In the genomic region with DNA sequence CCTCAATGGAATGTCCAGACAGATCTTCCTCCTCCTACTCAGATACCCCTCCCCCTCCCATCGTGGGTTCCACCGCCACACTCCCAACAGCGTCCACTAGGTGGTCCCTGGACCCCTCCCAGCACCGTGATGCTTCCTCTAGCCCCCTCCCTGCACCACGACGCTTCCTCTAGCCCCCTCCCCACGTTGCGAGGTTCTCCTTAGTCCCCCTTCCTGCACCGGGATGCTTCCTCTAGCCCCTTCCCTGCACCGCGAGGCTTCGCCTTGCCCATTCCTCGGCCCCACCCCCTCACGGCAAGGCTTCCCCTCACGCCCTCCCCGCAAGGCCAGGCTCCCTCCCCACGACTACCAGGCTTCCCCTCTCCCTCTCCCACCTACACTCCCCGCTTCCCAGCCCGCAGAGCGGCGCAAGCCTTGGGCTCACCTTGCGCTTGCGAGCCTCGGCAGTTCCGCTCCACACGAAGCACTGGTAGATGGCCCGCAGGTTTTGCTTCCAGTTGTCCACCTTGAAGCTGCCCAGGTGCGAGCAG, we compare ENCODE assay signal across 7 mouse cellular contexts. TPM values are rescaled to one million over a fixed set of nuclear protein-coding genes. Genes with fewer than 3 reads are reported as not detected.
DNase-seq lines count a peak whose midpoint lies in the region; ATAC-seq and TF ChIP-seq lines count a peak whose summit lies in the region.

No protein-coding gene starts in this region.

- H3K79me2 ChIP-seq in CH12.LX (replicated peaks; ENCODE audit: control insufficient read depth, extremely low read depth, insufficient read depth, poor library complexity, severe bottlenecking) (peaks cover 41% of the 10 kb centered on the region), macrophage (ENCODE audit: inconsistent target) (peaks cover 53% of the 10 kb centered on the region)

- CTCF ChIA-PET in Patski (lab: Charles Lee): no interaction called here

- no peak for TF ChIP-seq EP300 in CH12.LX (IDR thresholded peaks at IDR 0.05; ENCODE audit: low read length)

- POLR2A ChIA-PET in Patski (lab: Charles Lee): interaction anchor here (0.8 kb wide), 1 partner anchor 89 kb away, joined by 6 read pairs; no protein-coding TSS in a partner anchor

- H3K36me3 ChIP-seq in CH12.LX (replicated peaks in 1 of 2; ENCODE audit: control insufficient read depth in 1 of 2, insufficient read depth in 1 of 2, low read length in 1 of 2) (peaks cover 0 to 25% of the 10 kb centered on the region in 2 experiments), macrophage (ENCODE audit: inconsistent target) (no peaks in the 10 kb centered on the region)

- TF ChIP-seq POLR2A in CH12.LX (IDR thresholded peaks at IDR 0.05; ENCODE audit: low read depth, low read length): no peak

- H3K9ac ChIP-seq in CH12.LX (ENCODE audit: insufficient read depth, low read depth): peak overlapping the region; percentile 75

- peak overlapping the region; percentile 91 for H3K4me2 ChIP-seq in CH12.LX (ENCODE audit: insufficient read depth, low read depth, poor library complexity, severe bottlenecking)

- no peaks in the 10 kb centered on the region for H3K9me3 ChIP-seq in CH12.LX (replicated peaks; ENCODE audit: low read length)

- H3K4me1 ChIP-seq in CH12.LX (ENCODE audit: control insufficient read depth in 1 of 2, insufficient read depth in 2 of 2): peaks cover 9 to 46% of the 10 kb centered on the region in 2 experiments

- ATAC-seq in Patski: peak; percentile 19

- H3K27ac ChIP-seq in CH12.LX (ENCODE audit: insufficient read depth, low read depth): peak overlapping the region; percentile 63
- H3K27ac ChIP-seq in macrophage: peak overlapping the region; percentile 15; the same call in 1 of the 2 replicates

- TF ChIP-seq RAD21 in CH12.LX (IDR thresholded peaks at IDR 0.05; ENCODE audit: low read depth, low read length): no peak

- H3K27me3 ChIP-seq in CH12.LX (replicated peaks): no peaks in the 10 kb centered on the region
- peaks cover 5% of the 10 kb centered on the region for H3K27me3 ChIP-seq in Patski

- under 1% methylated on average over 24 of the region's 28 CpGs for WGBS in macrophage (ENCODE audit: missing documents)

- in situ Hi-C loops in CH12.LX (cut with MboI; ENCODE audit: low pct_ligation_motif_present, low pct_unique_long_range_greater_than_20kb, low sequenced_read_pairs) (no loop called here), Patski (cut with MboI; ENCODE audit: low pct_unique_long_range_greater_than_20kb) (no loop called here)

- DNase-seq in CH12.LX (ENCODE audit: extremely low read depth) (peak; percentile 64), Patski (ENCODE audit: low read depth, low spot score) (no peak)
- DNase-seq in embryo, embryonic 11.5 days (ENCODE audit: low read depth, low spot score): peak; percentile 78
- DNase-seq in heart, postnatal 4 days: peak; percentile 75
- peak; percentile 27 to 42 for DNase-seq in left cerebral cortex, adult 18-20 months (ENCODE audit: low spot score in 2 of 2)
- DNase-seq in right cerebral cortex, postnatal 4 days: peak; percentile 84

- dilution Hi-C loops in CH12.LX (cut with MboI; ENCODE audit: extremely low pct_ligation_motif_present, extremely low pct_unique_long_range_greater_than_20kb, low sequenced_read_pairs): no loop called here

- TF ChIP-seq CTCF in CH12.LX (conservative IDR thresholded peaks at IDR 0.05 in 1 of 2, IDR thresholded peaks at IDR 0.05 in 1 of 2; ENCODE audit: low read depth in 2 of 2, low read length in 2 of 2) (peak; percentile 45 to 56; a peak in 3 of 4 replicates), Patski (IDR thresholded peaks at IDR 0.05) (no peak)

- H3K4me3 ChIP-seq in CH12.LX (replicated peaks in 1 of 3; ENCODE audit: low read depth in 2 of 3, low read length in 2 of 3, poor library complexity in 1 of 3) (peak overlapping the region; percentile 92 to 97 (median 96)), macrophage (ENCODE audit: inconsistent target) (peak overlapping the region; percentile 67)

TF ChIP-seq in CH12.LX, 34 proteins besides CTCF, POLR2A, EP300 and RAD21 (continues in another document):
- TF ChIP-seq USF2 (conservative IDR thresholded peaks at IDR 0.05; ENCODE audit: low read depth, low read length) (no peak), MYC (IDR thresholded peaks at IDR 0.05; ENCODE audit: low read depth, low read length) (0 out of 2 replicates have a peak, but pooled peaks have one; percentile 24), BHLHE40 (IDR thresholded peaks at IDR 0.05; ENCODE audit: low read depth, low read length) (no peak), MXI1 (IDR thresholded peaks at IDR 0.05; ENCODE audit: low read depth, low read length) (no peak), CHD1 (IDR thresholded peaks at IDR 0.05; ENCODE audit: low read depth, low read length) (no peak; the same call in 1 of the 2 replicates), PAX5 (IDR thresholded peaks at IDR 0.05; ENCODE audit: low read length) (no peak), SMC3 (IDR thresholded peaks at IDR 0.05; ENCODE audit: low read depth, low read length) (peak; percentile 12; the same call in 1 of the 2 replicates), NELFE (IDR thresholded peaks at IDR 0.05; ENCODE audit: low read depth, low read length) (no peak), USF1 (IDR thresholded peaks at IDR 0.05; ENCODE audit: low read depth, low read length) (no peak), RCOR1 (conservative IDR thresholded peaks at IDR 0.05; ENCODE audit: low read depth, low read length) (no peak; the same call in 1 of the 2 replicates), ZKSCAN1 (IDR thresholded peaks at IDR 0.05; ENCODE audit: borderline replicate concordance, low read depth, low read length) (no peak), KAT2A (IDR thresholded peaks at IDR 0.05; ENCODE audit: insufficient replicate concordance, low read length) (no peak), ELF1 (IDR thresholded peaks at IDR 0.05; ENCODE audit: low read depth, low read length) (no peak), MAZ (IDR thresholded peaks at IDR 0.05; ENCODE audit: low read depth, low read length) (0 out of 2 replicates have a peak, but pooled peaks have one; percentile 72), ZC3H11A (IDR thresholded peaks at IDR 0.05; ENCODE audit: low read depth, low read length) (no peak), ZMIZ1 (IDR thresholded peaks at IDR 0.05; ENCODE audit: low read depth, low read length) (no peak), ZNF384 (IDR thresholded peaks at IDR 0.05; ENCODE audit: low read depth, low read length) (no peak), JUN (IDR thresholded peaks at IDR 0.05; ENCODE audit: insufficient read depth, low read depth, low read length) (no peak), TBP (conservative IDR thresholded peaks at IDR 0.05; ENCODE audit: low read depth, low read length) (no peak), SIN3A (IDR thresholded peaks at IDR 0.05; ENCODE audit: low read length) (peak; percentile 85; the same call in 1 of the 2 replicates), MEF2A (IDR thresholded peaks at IDR 0.05; ENCODE audit: borderline replicate concordance, low read depth, low read length) (no peak), TCF12 (IDR thresholded peaks at IDR 0.05; ENCODE audit: low read depth, low read length) (0 out of 2 replicates have a peak, but pooled peaks have one; percentile 6), POLR2AphosphoS2 (IDR thresholded peaks at IDR 0.05; ENCODE audit: low read depth, low read length) (no peak; the same call in 1 of the 2 replicates), UBTF (IDR thresholded peaks at IDR 0.05; ENCODE audit: low read depth, low read length) (0 out of 2 replicates have a peak, but pooled peaks have one; percentile 18), NRF1 (IDR thresholded peaks at IDR 0.05; ENCODE audit: low read depth, low read length) (no peak), IRF4 (IDR thresholded peaks at IDR 0.05; ENCODE audit: low read depth, low read length) (no peak), ETS1 (conservative IDR thresholded peaks at IDR 0.05; ENCODE audit: low read depth, low read length) (no peak), HCFC1 (IDR thresholded peaks at IDR 0.05; ENCODE audit: low read depth, low read length) (no peak), MAFK (IDR thresholded peaks at IDR 0.05; ENCODE audit: insufficient replicate concordance, low read length) (no peak), JUND (conservative IDR thresholded peaks at IDR 0.05; ENCODE audit: low read depth, low read length) (no peak)

RNA-seq across cellular contexts. Expression of gene Usp22, which starts 0.5 kb away (rescaled TPM):
- 56.7 and 65.3 TPM in 2 replicates for total RNA-seq in CH12.LX (2012; rRNA removed)
- 51.9 and 54.7 TPM in 2 replicates for total RNA-seq in CH12.LX (2014; rRNA removed)
- polyA plus RNA-seq in CH12.LX (2012; ENCODE audit: insufficient read length, low read depth): 38.9 and 48.1 TPM in 2 replicates
- polyA plus RNA-seq in Patski (2021): 87.8 TPM
- total RNA-seq in heart, postnatal 4 days (2021): 10 to 100 TPM; 65.6 to 69.4 TPM
- 100 to 1,000 TPM; 195 to 215 TPM for total RNA-seq in left cerebral cortex, adult 18-20 months (2021)
- 10 to 100 TPM in 25 of 26 experiments, 1 to 10 TPM in 1; 7.6 to 35.9 (median 24.8) TPM for total RNA-seq in macrophage (2018; cell fraction: chromatin; rRNA removed)
- total RNA-seq in macrophage (2018; cell fraction: cytosol; rRNA removed): 10 to 100 TPM; 20.6 to 39.1 (median 31.9) TPM
- total RNA-seq in macrophage (2018; cell fraction: nucleus; rRNA removed): 10 to 100 TPM; 13.4 to 39.8 (median 27.5) TPM
- 20.1 to 31.2 TPM (median 25.8 TPM) in 3 replicates for polyA plus RNA-seq in macrophage (2018)

RNA-seq across cellular contexts. Expression of gene Aldh3a1, which starts 33.0 kb away (rescaled TPM):
- 0.25 and 0.29 TPM in 2 replicates for total RNA-seq in CH12.LX (2012; rRNA removed)
- 0.12 TPM in 1 of 2 replicates, not detected in the other for total RNA-seq in CH12.LX (2014; rRNA removed)
- 0.13 TPM in 1 of 2 replicates, not detected in the other for polyA plus RNA-seq in CH12.LX (2012; ENCODE audit: insufficient read length, low read depth)
- not detected for polyA plus RNA-seq in Patski (2021)
- under 1 TPM; 0.29 to 0.31 TPM for total RNA-seq in heart, postnatal 4 days (2021)
- total RNA-seq in left cerebral cortex, adult 18-20 months (2021): 1 to 10 TPM; 2.9 to 3.2 TPM
- not detected for total RNA-seq in macrophage (2018; cell fraction: chromatin; rRNA removed)
- total RNA-seq in macrophage (2018; cell fraction: cytosol; rRNA removed): not detected
- total RNA-seq in macrophage (2018; cell fraction: nucleus; rRNA removed): not detected
- polyA plus RNA-seq in macrophage (2018): not detected in 3 replicates

RNA-seq across cellular contexts. Expression of gene Tnfrsf13b, which starts 47.8 kb away (rescaled TPM):
- total RNA-seq in CH12.LX (2012; rRNA removed) (260 and 365 TPM in 2 replicates), CH12.LX (2014; rRNA removed) (338 and 355 TPM in 2 replicates)
- polyA plus RNA-seq in CH12.LX (2012; ENCODE audit: insufficient read length, low read depth) (299 and 356 TPM in 2 replicates), Patski (2021) (not detected), macrophage (2018) (35.3 to 55.0 TPM (median 51.2 TPM) in 3 replicates)
- 1 to 10 TPM in 1 of 2 experiments, under 1 TPM in 1; 0.90 to 1.0 TPM for total RNA-seq in heart, postnatal 4 days (2021)
- total RNA-seq in left cerebral cortex, adult 18-20 months (2021): under 1 TPM; 0.52 to 1.00 TPM
- 10 to 100 TPM in 13 of 26 experiments, 1 to 10 TPM in 13; 1.8 to 42.9 (median 11.1) TPM for total RNA-seq in macrophage (2018; cell fraction: chromatin; rRNA removed)
- 10 to 100 TPM; 30.6 to 61.4 (median 49.5) TPM for total RNA-seq in macrophage (2018; cell fraction: cytosol; rRNA removed)
- total RNA-seq in macrophage (2018; cell fraction: nucleus; rRNA removed): 10 to 100 TPM in 25 of 26 experiments, 1 to 10 TPM in 1; 9.8 to 70.3 (median 24.3) TPM

Comparison
In these comparisons a context has a peak if more than half of its experiments do, and no peak if none do; other contexts are left out.
1. RNA of gene Tnfrsf13b, which starts 47.8 kb away (total RNA-seq): 260 to 365 TPM in CH12.LX; 0.90 to 1.0 TPM in heart, postnatal 4 days and 0.52 to 1.00 TPM in left cerebral cortex, adult 18-20 months; every median in the first group is over 100 times any median in the second.